Mouse (Mus musculus): ENCODE data around the gene Cdh24. TPM values are rescaled to one million over a fixed set of nuclear protein-coding genes. Genes with fewer than 3 reads are reported as not detected.
"Not testable (repeated sequence)": the region's sequence is repeated elsewhere in the genome, so short reads cannot be mapped to it uniquely, and the experiment has no call there.

The Cdh24 gene
- polyA plus RNA-seq, 1 experiment: 7.0 TPM

GRCm38 (mm10) chr14:54624976-54625375 lies 16.2 kb downstream of the Cdh24 start:
- H3K4me3 ChIP-seq (replicated peaks; ENCODE audit: control insufficient read depth, low read depth, low read length): no peak overlapping the region
- H3K4me1 ChIP-seq (ENCODE audit: control insufficient read depth, insufficient read depth, low read length): no peaks in the 10 kb centered on the region; the same call in 1 of the 2 replicates
- TF ChIP-seq CTCF (IDR thresholded peaks at IDR 0.05; ENCODE audit: control insufficient read depth, insufficient read depth, low read length) (no peak), POLR2A (IDR thresholded peaks at IDR 0.05; ENCODE audit: borderline replicate concordance, control insufficient read depth, low read depth, low read length) (no peak)
- WGBS: 87% methylated on average over 10 of the region's 10 CpGs
- no peak overlapping the region for H3K27ac ChIP-seq (ENCODE audit: control insufficient read depth, insufficient read depth, low read depth, low read length, poor library complexity)

GRCm38 (mm10) chr14:54623334-54623733 lies 17.8 kb downstream of the Cdh24 start:
- no peak overlapping the region for H3K4me3 ChIP-seq (replicated peaks; ENCODE audit: control insufficient read depth, low read depth, low read length)
- H3K27ac ChIP-seq (ENCODE audit: control insufficient read depth, insufficient read depth, low read depth, low read length, poor library complexity): no peak overlapping the region
- TF ChIP-seq CTCF (IDR thresholded peaks at IDR 0.05; ENCODE audit: control insufficient read depth, insufficient read depth, low read length): no peak
- WGBS: 63% methylated on average over 6 of the region's 6 CpGs
- no peaks in the 10 kb centered on the region; the same call in 1 of the 2 replicates for H3K4me1 ChIP-seq (ENCODE audit: control insufficient read depth, insufficient read depth, low read length)

GRCm38 (mm10) chr14:54621133-54621532 lies 20.0 kb downstream of the Cdh24 start, which contains the start of gene Psmb11:
Gene Psmb11, plus strand, starts transcription at chr14:54621433.
- no peak for TF ChIP-seq POLR2A (IDR thresholded peaks at IDR 0.05; ENCODE audit: borderline replicate concordance, control insufficient read depth, low read depth, low read length)
- no peak for TF ChIP-seq CTCF (IDR thresholded peaks at IDR 0.05; ENCODE audit: control insufficient read depth, insufficient read depth, low read length)
- H3K4me3 ChIP-seq (replicated peaks; ENCODE audit: control insufficient read depth, low read depth, low read length): no peak within 1 kb of the TSS
- H3K27ac ChIP-seq (ENCODE audit: control insufficient read depth, insufficient read depth, low read depth, low read length, poor library complexity): no peak within 1 kb of the TSS
- 81% methylated on average over 1 of the region's 1 CpGs for WGBS
- no peaks in the 10 kb centered on the region; the same call in 1 of the 2 replicates for H3K4me1 ChIP-seq (ENCODE audit: control insufficient read depth, insufficient read depth, low read length)

GRCm38 (mm10) chr14:54617897-54618365 lies 23.2 kb downstream of the Cdh24 start, which contains the start of gene Psmb5:
Gene Psmb5, minus strand, starts transcription at chr14:54618022.
- peak within 1 kb of the TSS; percentile 31 for H3K27ac ChIP-seq (ENCODE audit: control insufficient read depth, insufficient read depth, low read depth, low read length, poor library complexity)
- under 1% methylated on average over 25 of the region's 25 CpGs for WGBS

GRCm38 (mm10) chr14:54617152-54617896 lies 23.8 kb downstream of the Cdh24 start:
- TF ChIP-seq CTCF (IDR thresholded peaks at IDR 0.05; ENCODE audit: control insufficient read depth, insufficient read depth, low read length) (peak; percentile 12; the same call in 1 of the 2 replicates), POLR2A (IDR thresholded peaks at IDR 0.05; ENCODE audit: borderline replicate concordance, control insufficient read depth, low read depth, low read length) (no peak)
- H3K27ac ChIP-seq (ENCODE audit: control insufficient read depth, insufficient read depth, low read depth, low read length, poor library complexity): peak overlapping the region; percentile 31
- 2% methylated on average over 38 of the region's 38 CpGs for WGBS
- no peaks in the 10 kb centered on the region for H3K4me1 ChIP-seq (ENCODE audit: control insufficient read depth, insufficient read depth, low read length)
- peak overlapping the region; percentile 80 for H3K4me3 ChIP-seq (replicated peaks; ENCODE audit: control insufficient read depth, low read depth, low read length)

More at GRCm38 (mm10) chr14:54617897-54618365, 23.2 kb downstream of the Cdh24 start, which contains the start of gene Psmb5:
- no peak for TF ChIP-seq CTCF (IDR thresholded peaks at IDR 0.05; ENCODE audit: control insufficient read depth, insufficient read depth, low read length)
- TF ChIP-seq POLR2A (IDR thresholded peaks at IDR 0.05; ENCODE audit: borderline replicate concordance, control insufficient read depth, low read depth, low read length): peak; percentile 75; the same call in 1 of the 2 replicates
- Histone ChIP-seq H3K4me3 (replicated peaks; ENCODE audit: control insufficient read depth, low read depth, low read length) (peak within 1 kb of the TSS; percentile 80), H3K4me1 (ENCODE audit: control insufficient read depth, insufficient read depth, low read length) (no peaks in the 10 kb centered on the region)

- no peak overlapping the region for H3K27ac ChIP-seq (ENCODE audit: control insufficient read depth, insufficient read depth, low read depth, low read length, poor library complexity)
Observed at GRCm38 (mm10) chr14:54616226-54616825, 24.8 kb downstream of the Cdh24 start.

GRCm38 (mm10) chr14:54614130-54614529 lies 27.0 kb downstream of the Cdh24 start:
- WGBS: 94% methylated on average over 16 of the region's 16 CpGs
- H3K27ac ChIP-seq (ENCODE audit: control insufficient read depth, insufficient read depth, low read depth, low read length, poor library complexity); H3K4me1 ChIP-seq (ENCODE audit: control insufficient read depth, insufficient read depth, low read length): not testable (repeated sequence)

More at GRCm38 (mm10) chr14:54616226-54616825, 24.8 kb downstream of the Cdh24 start:
- no peak for TF ChIP-seq POLR2A (IDR thresholded peaks at IDR 0.05; ENCODE audit: borderline replicate concordance, control insufficient read depth, low read depth, low read length)
- no peak for TF ChIP-seq CTCF (IDR thresholded peaks at IDR 0.05; ENCODE audit: control insufficient read depth, insufficient read depth, low read length)
- H3K4me1 ChIP-seq (ENCODE audit: control insufficient read depth, insufficient read depth, low read length): no peaks in the 10 kb centered on the region
- 83% methylated on average over 16 of the region's 16 CpGs for WGBS
- H3K4me3 ChIP-seq (replicated peaks; ENCODE audit: control insufficient read depth, low read depth, low read length): no peak overlapping the region

GRCm38 (mm10) chr14:54610648-54611047 lies 30.5 kb downstream of the Cdh24 start:
- TF ChIP-seq POLR2A (IDR thresholded peaks at IDR 0.05; ENCODE audit: borderline replicate concordance, control insufficient read depth, low read depth, low read length) (no peak), CTCF (IDR thresholded peaks at IDR 0.05; ENCODE audit: control insufficient read depth, insufficient read depth, low read length) (no peak)
- WGBS: 90% methylated on average over 6 of the region's 6 CpGs
- no peak overlapping the region for H3K4me3 ChIP-seq (replicated peaks; ENCODE audit: control insufficient read depth, low read depth, low read length)
- no peaks in the 10 kb centered on the region; the same call in 1 of the 2 replicates for H3K4me1 ChIP-seq (ENCODE audit: control insufficient read depth, insufficient read depth, low read length)
- H3K27ac ChIP-seq (ENCODE audit: control insufficient read depth, insufficient read depth, low read depth, low read length, poor library complexity): no peak overlapping the region

More at GRCm38 (mm10) chr14:54614130-54614529, 27.0 kb downstream of the Cdh24 start:
- H3K4me3 ChIP-seq (replicated peaks; ENCODE audit: control insufficient read depth, low read depth, low read length): not testable (repeated sequence)

Measured in bone marrow, adult 2 months (tissue).